Mouse (Mus musculus): ENCODE measurements around the gene Zfp846.

DNA sequence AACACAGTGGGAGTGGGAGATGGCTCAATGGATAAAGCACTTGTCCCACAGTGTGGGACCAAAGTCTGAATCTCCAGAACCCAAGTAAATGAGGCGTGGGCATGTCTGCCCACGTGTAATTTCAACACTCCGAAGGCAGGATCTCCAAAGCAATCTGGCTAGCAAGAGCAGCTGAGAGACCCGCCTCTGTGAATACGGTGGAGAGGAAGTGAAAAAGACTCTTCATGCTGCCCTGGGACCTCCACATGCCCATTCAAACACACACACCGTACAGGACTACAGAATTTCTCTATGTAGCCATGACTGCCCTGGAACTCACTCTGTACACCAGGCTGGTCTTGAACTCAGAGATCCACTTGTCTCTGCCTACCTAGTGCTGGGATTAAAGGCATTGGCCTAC, 20.2 kb downstream of the Zfp846 start:
- no peak for TF ChIP-seq GATA1 (IDR thresholded peaks at IDR 0.05; ENCODE audit: borderline replicate concordance, low read length)
- no peak for TF ChIP-seq FLI1 (IDR thresholded peaks at IDR 0.05; ENCODE audit: low read length)
